Mouse (Mus musculus) embryo, embryonic 9.5 days (tissue): ENCODE measurements around the gene Dolpp1.

Source experiments
- DNase-seq: peaks from one replicate; pipeline ENCODE4 v3.0.0-alpha.2; 2017; ENCODE audit errors: extremely low spot score

Gene Dolpp1

DNA sequence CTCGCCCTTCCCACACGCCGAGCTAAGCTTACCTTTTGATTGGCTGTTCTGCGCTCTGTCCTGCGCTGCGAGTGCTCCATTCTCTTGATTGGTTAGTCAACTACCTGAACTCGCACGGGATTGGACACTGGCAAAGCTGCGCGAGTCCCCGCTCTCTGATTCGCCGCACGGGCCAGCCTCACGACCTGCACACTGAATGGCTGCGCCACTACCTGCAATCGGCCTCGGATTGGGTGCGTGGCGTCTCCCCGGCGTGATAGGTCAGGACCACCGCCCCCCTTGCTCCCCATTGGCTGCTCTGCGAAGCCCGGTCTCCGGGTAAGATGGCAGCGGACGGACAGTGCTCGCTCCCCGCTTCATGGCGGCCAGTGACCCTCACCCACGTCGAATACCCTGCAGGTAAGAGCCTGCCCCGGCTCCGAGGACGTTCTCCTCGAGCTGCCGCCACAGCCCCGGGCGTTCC is at the start of gene Dolpp1:
TSS of gene Dolpp1 (plus strand) at position 141 of the 463 bp plus-strand sequence.
- DNase-seq = peak; percentile 96

DNA sequence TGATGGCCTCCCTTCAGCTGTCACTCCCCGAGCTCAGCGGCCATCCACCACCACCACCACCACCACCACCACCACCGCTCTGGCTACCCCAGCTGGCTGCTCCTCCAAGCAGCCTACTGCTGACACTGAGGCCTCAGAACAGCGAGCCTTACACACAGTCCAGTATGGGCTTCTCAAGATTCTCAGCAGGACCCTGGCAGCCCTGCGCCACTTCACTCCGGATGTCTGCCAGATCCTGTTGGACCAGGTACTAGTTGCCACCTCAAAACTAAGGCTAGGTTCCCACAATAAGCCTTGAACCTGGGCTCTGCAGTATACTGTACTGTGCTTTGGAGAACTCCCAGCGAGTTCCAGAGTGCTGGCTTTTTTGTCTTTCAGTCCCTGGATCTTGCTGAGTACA is 49.5 kb upstream of the Dolpp1 start:
- no peak for DNase-seq

DNA sequence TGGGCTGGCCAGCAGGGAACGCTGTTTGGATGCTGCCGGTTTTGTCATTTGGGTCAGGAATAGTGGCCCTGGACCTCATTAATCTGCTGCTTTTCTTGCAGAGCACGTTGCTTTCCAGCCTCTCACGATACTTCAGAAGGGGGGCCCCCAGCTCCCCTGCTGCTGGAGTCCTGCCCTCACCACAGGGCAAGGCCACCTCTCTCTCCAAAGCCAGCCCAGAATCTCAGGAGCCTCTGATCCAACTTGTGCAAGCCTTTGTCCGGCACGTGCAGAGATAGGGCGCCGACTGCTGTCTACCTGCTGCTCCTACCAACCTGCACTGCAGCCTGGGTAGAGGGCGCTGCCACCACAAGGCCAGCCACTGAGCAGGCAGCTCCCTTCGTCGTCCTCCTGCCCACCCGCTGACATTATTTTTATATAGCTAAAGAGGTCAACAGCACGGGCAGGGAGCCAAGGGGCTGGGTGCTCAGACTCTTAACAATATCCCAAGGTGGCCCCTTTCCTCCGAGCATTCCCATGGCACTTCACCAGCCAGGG is 48.4 kb upstream of the Dolpp1 start:
- DNase-seq = no peak

DNA sequence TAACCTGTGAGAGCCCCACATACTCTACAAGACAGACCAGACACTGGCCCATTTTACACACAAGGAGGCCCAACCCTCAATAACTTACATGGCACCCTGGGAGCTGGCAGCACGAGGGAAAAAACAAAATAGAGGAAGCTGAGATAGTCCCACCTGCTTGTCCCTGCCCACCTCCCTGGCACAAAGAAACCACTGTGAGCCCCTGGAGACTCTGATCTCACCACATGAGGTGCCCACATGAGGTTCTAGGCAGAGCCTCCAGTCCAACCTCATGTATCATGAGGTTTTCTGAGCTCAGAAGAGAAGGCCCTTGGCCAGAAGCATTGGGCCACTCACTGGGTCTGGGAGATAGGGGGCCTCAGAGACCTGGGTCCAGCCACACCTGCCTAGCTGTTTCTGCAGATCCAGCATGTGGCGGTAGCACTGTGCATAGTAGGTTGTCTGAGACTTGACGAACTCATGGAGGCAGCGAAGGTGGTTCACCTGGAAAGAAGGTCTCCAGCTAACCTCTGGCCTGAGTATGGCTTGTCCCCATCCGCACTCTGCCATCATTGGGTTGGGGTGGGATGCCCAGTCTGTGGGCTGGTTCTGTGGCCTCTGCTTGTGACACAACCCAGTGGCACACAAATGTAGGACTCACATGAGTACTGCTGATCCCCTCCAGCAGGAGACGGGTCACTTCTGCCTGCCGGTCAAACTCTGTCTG is 45.9 kb upstream of the Dolpp1 start:
- no peak for DNase-seq

DNA sequence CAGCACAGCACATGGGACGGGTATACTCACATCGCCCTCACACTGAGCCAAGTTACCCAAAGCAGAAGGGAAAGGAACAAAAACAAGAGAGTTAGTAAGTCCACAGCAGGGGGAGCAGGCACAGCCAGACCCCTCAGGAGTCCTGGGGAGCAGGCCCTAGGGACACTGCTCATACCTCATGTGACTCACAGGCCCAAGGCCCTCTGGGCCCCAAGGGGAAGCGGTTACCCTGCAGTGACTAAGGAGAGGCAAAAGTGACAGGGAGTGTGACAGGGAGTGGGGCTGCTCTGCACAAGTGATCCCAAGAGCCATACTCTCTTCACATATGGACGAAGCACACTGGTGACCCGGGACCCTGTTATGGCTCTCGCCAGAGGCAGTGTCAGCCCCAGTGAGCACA is 42.9 kb upstream of the Dolpp1 start:
- DNase-seq = no peak

GRCm38 (mm10) chr2:30351149-30351548 is 40.9 kb upstream of the Dolpp1 start:
- DNase-seq = no peak

- no peak for DNase-seq
These were observed 36.2 kb upstream of the Dolpp1 start for GRCm38 (mm10) chr2:30355861-30356260.

- DNase-seq = no peak
These were observed 35.8 kb upstream of the Dolpp1 start for GRCm38 (mm10) chr2:30356266-30356665.

DNA sequence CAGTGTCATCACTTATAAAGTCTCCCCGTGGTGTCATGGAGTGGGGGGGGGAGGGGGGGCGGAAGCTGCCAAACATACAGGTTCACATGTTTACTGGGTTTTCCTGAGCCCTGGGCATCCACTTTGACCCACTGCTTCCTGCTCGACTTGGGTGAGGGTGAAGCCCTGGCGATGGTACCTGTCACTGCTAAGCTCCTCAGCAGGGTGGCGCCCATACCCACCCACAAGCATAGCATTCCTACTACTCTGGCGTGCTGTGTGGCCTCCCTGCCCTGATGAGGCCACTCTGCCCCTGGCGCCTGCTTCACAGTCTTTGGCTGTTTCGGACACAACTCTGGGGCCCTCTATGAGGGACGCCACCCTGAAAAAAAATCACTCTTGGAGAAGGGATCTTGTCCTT is 35.1 kb upstream of the Dolpp1 start:
- DNase-seq = no peak

DNA sequence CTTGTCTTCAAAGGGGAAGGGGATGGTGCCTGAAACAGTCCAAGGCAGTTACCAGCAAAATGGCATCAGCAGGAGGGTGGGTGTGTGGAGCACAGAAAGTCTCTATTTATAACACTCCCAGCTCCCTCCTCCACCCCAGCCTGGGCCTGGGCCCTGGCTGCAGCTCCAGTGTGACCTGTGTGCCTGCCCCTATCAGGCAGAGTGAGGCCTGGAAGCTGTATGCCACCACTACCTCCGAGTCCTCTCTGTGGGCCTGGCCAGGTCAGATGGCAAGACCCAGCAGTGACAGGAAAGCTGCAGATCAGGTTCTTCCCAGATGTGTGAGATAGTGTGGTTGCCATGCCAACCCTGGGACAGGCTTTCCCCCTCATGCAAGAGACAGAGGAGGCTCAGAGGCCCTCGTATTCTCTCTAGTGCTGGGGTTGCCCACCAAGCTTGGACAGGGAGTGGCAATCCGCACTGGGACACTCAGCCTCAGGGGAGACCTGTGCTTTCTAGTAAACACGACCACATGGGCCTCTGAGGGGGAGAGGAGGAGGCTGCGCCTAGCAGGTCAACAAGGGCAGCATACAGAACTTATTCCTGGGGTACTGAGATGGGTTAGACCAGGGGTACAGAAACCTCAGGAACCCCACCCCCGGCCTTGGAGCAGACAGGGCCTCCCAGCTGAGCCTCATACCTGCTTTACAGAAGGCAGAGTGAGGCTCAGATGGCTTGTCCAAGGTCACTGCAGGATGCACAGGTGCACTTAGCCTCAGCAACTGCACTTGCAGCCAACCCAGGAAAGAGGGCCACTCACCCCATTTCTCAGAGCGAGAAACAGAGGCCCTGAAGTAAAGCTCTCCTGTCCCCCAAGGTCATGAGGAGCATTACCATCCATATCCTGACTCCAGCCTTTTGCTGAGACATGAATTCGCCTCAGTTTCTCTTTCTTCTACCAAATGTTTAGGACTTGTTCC is 34.2 kb upstream of the Dolpp1 start:
- peak; percentile 37 for DNase-seq

- peak; percentile 85 for DNase-seq
These were observed 33.2 kb upstream of the Dolpp1 start, which contains the start of gene Sh3glb2 for GRCm38 (mm10) chr2:30358533-30359531. Gene Sh3glb2, minus strand, starts transcription at chr2:30359337.

DNA sequence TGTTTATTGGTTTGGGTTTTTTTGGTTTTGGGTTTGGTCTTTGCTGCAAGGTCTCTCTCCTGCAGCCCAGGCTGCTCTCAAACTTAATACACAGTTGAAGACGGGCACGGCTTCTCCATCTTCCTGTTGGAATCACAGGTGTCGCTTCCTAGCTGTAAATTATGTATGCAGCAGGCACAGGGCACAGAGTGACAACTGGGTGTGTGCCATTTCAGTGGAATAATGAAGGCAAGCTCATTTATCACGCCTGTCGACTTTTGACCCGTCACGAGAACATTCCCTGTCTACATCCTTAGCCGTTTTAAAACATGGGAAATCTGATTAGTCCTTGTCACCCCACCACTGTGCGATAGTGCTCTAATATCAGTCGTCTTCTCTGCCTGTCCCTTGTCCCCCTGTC is 31.4 kb upstream of the Dolpp1 start:
- no peak for DNase-seq

- no peak for DNase-seq
These were observed 29.2 kb upstream of the Dolpp1 start for GRCm38 (mm10) chr2:30362865-30363264.

DNA sequence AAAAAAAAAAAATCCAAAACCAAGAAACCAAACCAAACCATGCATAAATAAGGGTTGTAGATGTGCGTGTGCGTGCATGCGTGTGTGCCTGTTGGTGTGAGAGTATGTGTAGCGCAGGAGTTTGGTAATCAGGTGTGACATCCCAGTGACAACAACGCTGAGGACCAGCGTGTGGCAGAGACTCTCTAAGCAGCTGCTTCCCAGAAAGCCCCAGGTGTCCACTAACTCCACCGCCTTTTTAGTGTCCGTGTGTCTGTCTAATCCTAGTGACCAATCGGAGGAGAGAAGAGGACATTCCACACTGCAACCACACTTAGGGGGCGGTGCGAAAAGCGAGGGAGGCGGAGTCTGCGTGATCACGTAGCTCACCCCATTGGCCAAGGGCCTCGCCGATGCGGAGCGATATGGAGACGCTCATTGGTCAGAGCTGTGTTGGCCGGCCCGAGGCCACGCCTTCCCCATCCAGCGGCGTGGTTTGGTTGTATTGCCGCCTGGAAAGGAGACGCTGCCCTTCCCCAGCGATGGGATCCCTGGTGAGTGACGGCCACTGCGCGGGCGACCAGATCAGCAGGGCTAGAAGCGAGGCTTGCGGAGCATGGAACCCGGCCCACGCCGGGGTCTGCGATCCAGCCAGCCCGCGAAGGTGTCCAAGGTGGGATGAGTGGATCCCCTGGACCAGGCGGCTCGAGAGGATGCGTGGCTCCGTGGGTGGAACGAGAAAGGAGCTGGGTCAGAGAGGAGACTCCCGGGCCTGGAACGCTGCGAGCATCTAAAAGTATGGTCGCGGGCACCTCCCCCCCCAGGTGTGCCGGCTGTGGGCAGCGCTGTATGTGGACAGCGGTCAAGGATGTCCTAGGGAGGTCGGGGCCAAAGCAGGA is 28.0 kb upstream of the Dolpp1 start, which contains the start of gene Miga2:
TSS of gene Miga2 (plus strand) at position 461 of the 878 bp plus-strand sequence.
- peak; percentile 99 for DNase-seq

GRCm38 (mm10) chr2:30365281-30366069 is 26.6 kb upstream of the Dolpp1 start:
- DNase-seq = no peak

- no peak for DNase-seq
These were observed 25.9 kb upstream of the Dolpp1 start for GRCm38 (mm10) chr2:30366203-30366602.

- DNase-seq = no peak
These were observed 20.5 kb upstream of the Dolpp1 start for GRCm38 (mm10) chr2:30371544-30371943.

GRCm38 (mm10) chr2:30372726-30373125 is 19.3 kb upstream of the Dolpp1 start:
- DNase-seq = no peak

DNA sequence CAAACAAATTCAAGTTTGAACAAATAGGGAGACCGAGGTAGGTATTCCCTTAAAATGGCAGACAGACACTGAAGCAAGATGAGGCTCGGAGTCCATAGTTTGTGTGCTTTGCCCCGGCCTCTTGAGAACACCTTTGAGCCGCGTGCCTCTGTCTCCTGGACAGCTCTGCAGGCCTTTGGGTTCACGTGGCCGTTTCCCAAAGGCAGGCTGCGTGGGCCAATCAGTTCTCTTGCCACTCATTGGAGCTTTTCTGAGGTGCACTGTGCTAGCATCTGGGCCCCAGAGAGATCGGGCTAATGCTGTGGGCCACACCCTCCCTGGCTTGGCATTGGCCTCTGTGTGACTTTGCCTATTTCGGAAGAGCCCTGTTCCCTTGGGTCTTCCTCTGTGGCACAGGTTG is 16.2 kb upstream of the Dolpp1 start:
- DNase-seq = no peak
